Mouse (Mus musculus) kidney, adult 2 months (tissue): ENCODE results near the gene Mllt3. TPM values are rescaled to one million over a fixed set of nuclear protein-coding genes. Genes with fewer than 3 reads are reported as not detected.
A peak's percentile ranks its signal among the peaks of the same experiment; 100 is the strongest.

ENCODE experiments used
- DNase-seq: peaks from one replicate; pipeline ENCODE4 v3.0.0; 2021
- H3K27ac ChIP-seq: fragments of 200-500 bp; 2 replicates; pipeline ENCODE4 v1.5.1; 2012; ENCODE audit warnings: low read depth, low read length, control low read depth, inconsistent platforms; ENCODE audit not compliant: insufficient read depth
- H3K27me3 ChIP-seq: fragments of 200-500 bp; replicated peaks from 2 replicates; pipeline ENCODE4 v1.6.1; 2012; ENCODE audit warnings: mild to moderate bottlenecking, moderate library complexity, low read length, inconsistent platforms; ENCODE audit not compliant: control insufficient read depth, insufficient read depth
- H3K36me3 ChIP-seq: fragments of 200-500 bp; 2 replicates; pipeline ENCODE4 v1.6.1; 2012; ENCODE audit warnings: mild to moderate bottlenecking, moderate library complexity, low read length, inconsistent platforms; ENCODE audit not compliant: control insufficient read depth, insufficient read depth
- H3K4me1 ChIP-seq: fragments of 200-500 bp; 2 replicates; pipeline ENCODE4 v1.6.1; 2011; ENCODE audit warnings: low read length; ENCODE audit not compliant: control insufficient read depth, insufficient read depth
- H3K4me3 ChIP-seq: fragments of 200-500 bp; 2 replicates; pipeline ENCODE4 v1.5.1; 2011; ENCODE audit warnings: mild to moderate bottlenecking, low read depth, low read length, control low read depth; ENCODE audit not compliant: insufficient read depth
- CTCF ChIP-seq: fragments of 200-500 bp; conservative IDR thresholded peaks from 2 replicates; pipeline ENCODE4 v1.5.1; 2011; ENCODE audit warnings: low read depth, mild to moderate bottlenecking, control low read depth, low read length, moderate library complexity, mixed read lengths; ENCODE audit not compliant: insufficient read depth, insufficient read length
- POLR2A ChIP-seq: fragments of 200-500 bp; IDR thresholded peaks from one replicate; pipeline ENCODE4 v1.6.1; 2011; ENCODE audit warnings: low read depth, low read length, control low read depth
- WGBS: fragments of 180-500 bp; shearing (Covaris S2); methylation state at CpG from one replicate; pipeline ENCODE4 v1.1.7; 2018; 5-methylcytosine and 5-hydroxymethylcytosine counted together
- polyA plus RNA-seq: library from polyadenylated mRNA; depleted of rRNA; stranded (reverse); fragments of >200 nt; gene quantifications from 2 replicates; pipeline ENCODE4 v1.2.3, GENCODE M21; 2012

The Mllt3 gene
- polyA plus RNA-seq, 1 experiment = 5.2 TPM

- Histone ChIP-seq H3K27me3 (no peaks in the 10 kb centered on the region), H3K27ac (no peak overlapping the region), H3K4me1 (no peaks in the 10 kb centered on the region), H3K36me3 (no peaks in the 10 kb centered on the region), H3K4me3 (no peak overlapping the region)
- WGBS = 71% methylated on average over 4 of the region's 4 CpGs
- DNase-seq = no peak
- TF ChIP-seq POLR2A (no peak), CTCF (no peak)
These were observed 21.1 kb downstream of the Mllt3 start for GRCm38 (mm10) chr4:88011870-88012572.

- no peak for DNase-seq
- no peak for TF ChIP-seq POLR2A
- Histone ChIP-seq H3K4me1 (no peaks in the 10 kb centered on the region), H3K36me3 (no peaks in the 10 kb centered on the region), H3K4me3 (no peak overlapping the region), H3K27ac (no peak overlapping the region), H3K27me3 (no peaks in the 10 kb centered on the region)
- 88% methylated on average over 5 of the region's 5 CpGs for WGBS
These were observed 22.7 kb downstream of the Mllt3 start for GRCm38 (mm10) chr4:88010441-88010840.

GRCm38 (mm10) chr4:88005801-88006200 is 27.4 kb downstream of the Mllt3 start:
- no peak for DNase-seq
- Histone ChIP-seq H3K36me3 (no peaks in the 10 kb centered on the region), H3K27ac (no peak overlapping the region), H3K4me1 (no peaks in the 10 kb centered on the region), H3K4me3 (no peak overlapping the region), H3K27me3 (no peaks in the 10 kb centered on the region)
- no peak for TF ChIP-seq POLR2A
- TF ChIP-seq CTCF = no peak
- WGBS = 82% methylated on average over 3 of the region's 3 CpGs

- TF ChIP-seq CTCF = no peak
- TF ChIP-seq POLR2A = no peak
- H3K4me1 ChIP-seq = no peaks in the 10 kb centered on the region
- 82% methylated on average over 9 of the region's 9 CpGs for WGBS
- no peak overlapping the region for H3K27ac ChIP-seq
- no peak for DNase-seq
- H3K36me3 ChIP-seq = no peaks in the 10 kb centered on the region
- no peaks in the 10 kb centered on the region for H3K27me3 ChIP-seq
- H3K4me3 ChIP-seq = no peak overlapping the region
These were observed 29.8 kb downstream of the Mllt3 start for GRCm38 (mm10) chr4:88003159-88003948.

- 55% methylated on average over 5 of the region's 5 CpGs for whole genome bisulfite sequencing
These were observed 41.5 kb downstream of the Mllt3 start for GRCm38 (mm10) chr4:87991710-87992109.

GRCm38 (mm10) chr4:87990940-87991339 is 42.2 kb downstream of the Mllt3 start:
- Histone ChIP-seq H3K4me1 (peaks cover 10% of the 10 kb centered on the region), H3K27ac (no peak overlapping the region), H3K4me3 (no peak overlapping the region), H3K36me3 (no peaks in the 10 kb centered on the region), H3K27me3 (no peaks in the 10 kb centered on the region)
- TF ChIP-seq POLR2A = no peak
- no peak for TF ChIP-seq CTCF
- no peak for DNase-seq
- WGBS = 57% methylated on average over 5 of the region's 5 CpGs

More at GRCm38 (mm10) chr4:87991710-87992109, 41.5 kb downstream of the Mllt3 start:
- no peak overlapping the region for H3K27ac ChIP-seq
- H3K4me1 ChIP-seq = peaks cover 10% of the 10 kb centered on the region
- no peak overlapping the region for H3K4me3 ChIP-seq
- no peaks in the 10 kb centered on the region for H3K36me3 ChIP-seq
- TF ChIP-seq POLR2A = no peak
- TF ChIP-seq CTCF = no peak
- H3K27me3 ChIP-seq = no peaks in the 10 kb centered on the region
- DNase-seq = peak; percentile 62

GRCm38 (mm10) chr4:87985281-87985680 is 47.9 kb downstream of the Mllt3 start:
- no peaks in the 10 kb centered on the region for H3K36me3 ChIP-seq

More at GRCm38 (mm10) chr4:87985281-87985680, 47.9 kb downstream of the Mllt3 start:
- peaks cover 19% of the 10 kb centered on the region for H3K4me1 ChIP-seq
- no peak overlapping the region for H3K27ac ChIP-seq
- no peak overlapping the region for H3K4me3 ChIP-seq
- no peak for DNase-seq
- TF ChIP-seq POLR2A (no peak), CTCF (no peak)
- 74% methylated on average over 4 of the region's 4 CpGs for WGBS
- no peaks in the 10 kb centered on the region for H3K27me3 ChIP-seq
